Mouse (Mus musculus) embryonic facial prominence, embryonic 14.5 days (tissue): Measurements from ENCODE around the gene Cnpy1. TPM values are rescaled to one million over a fixed set of nuclear protein-coding genes. Genes with fewer than 3 reads are reported as not detected.
A peak's percentile ranks its signal among the peaks of the same experiment; 100 is the strongest.

Experiments used
- ATAC-seq: fragments of 200-750 bp; cut with Nextera tagmentation; 2 replicates; pipeline ENCODE4 v1.8.0; 2017; ENCODE audit warnings: low read depth, moderate number of reproducible peaks, moderate TSS enrichment
- DNase-seq: peaks from one replicate; pipeline ENCODE4 v3.0.0-alpha.2; 2015; ENCODE audit warnings: low spot score
- H3K27ac ChIP-seq: fragments of 300-500 bp; sonication (generic); replicated peaks from 2 replicates; pipeline ENCODE4 v1.5.1; 2014; ENCODE audit warnings: low read depth, mild to moderate bottlenecking, low read length, moderate library complexity
- H3K27me3 ChIP-seq: fragments of 300-500 bp; sonication (generic); replicated peaks from 2 replicates; pipeline ENCODE4 v1.6.1; 2014; ENCODE audit warnings: low read length; ENCODE audit not compliant: control insufficient read depth, insufficient read depth
- H3K36me3 ChIP-seq: fragments of 300-500 bp; sonication (generic); 2 replicates; pipeline ENCODE4 v1.6.1; 2014; ENCODE audit warnings: low read length, mixed read lengths; ENCODE audit not compliant: control insufficient read depth, insufficient read depth
- H3K4me1 ChIP-seq: fragments of 300-500 bp; sonication (generic); 2 replicates; pipeline ENCODE4 v1.6.1; 2014; ENCODE audit warnings: antibody characterized with exemption, low read length; ENCODE audit not compliant: control insufficient read depth, insufficient read depth
- H3K4me2 ChIP-seq: fragments of 300-500 bp; sonication (generic); 2 replicates; pipeline ENCODE4 v1.6.1; 2014; ENCODE audit warnings: low read depth, mild to moderate bottlenecking, low read length, moderate library complexity, mixed read lengths
- H3K4me3 ChIP-seq: fragments of 300-500 bp; sonication (generic); 2 replicates; pipeline ENCODE4 v1.5.1; 2014; ENCODE audit warnings: low read depth, mild to moderate bottlenecking, low read length
- H3K9ac ChIP-seq: fragments of 300-500 bp; sonication (generic); 2 replicates; pipeline ENCODE4 v1.6.1; 2014; ENCODE audit warnings: low read depth, mild to moderate bottlenecking, low read length, moderate library complexity, mixed read lengths
- H3K9me3 ChIP-seq: fragments of 300-500 bp; sonication (generic); 2 replicates; pipeline ENCODE4 v1.6.1; 2016; ENCODE audit warnings: low read length; ENCODE audit not compliant: control insufficient read depth
- WGBS: fragments of 180-500 bp; shearing (Covaris S2); extraction: QIAGEN DNeasy Blood & Tissue Kit; methylation state at CpG from one replicate; pipeline ENCODE4 v1.1.7; 2014; 5-methylcytosine and 5-hydroxymethylcytosine counted together
- polyA plus RNA-seq: library from polyadenylated mRNA; unstranded; fragments of >200 nt; fragmentation: Nextera tagmentation; extraction: Ambion mirVana; gene quantifications from 2 replicates; pipeline ENCODE4 v1.2.1, GENCODE M21; 2014

Gene Cnpy1
- polyA plus RNA-seq, 1 experiment from 2014 or later = 1.7 TPM

- DNase-seq = peak; percentile 30
- H3K4me2 ChIP-seq = no peak overlapping the region
- WGBS = under 1% methylated on average over 29 of the region's 29 CpGs
- H3K36me3 ChIP-seq = no peaks in the 10 kb centered on the region
- ATAC-seq = no peak
- no peak overlapping the region for H3K27ac ChIP-seq
- H3K4me1 ChIP-seq = no peaks in the 10 kb centered on the region
- no peak overlapping the region for H3K9ac ChIP-seq
- 0 out of 2 replicates have a peak overlapping the region, but pooled peaks have one; percentile 13 for H3K4me3 ChIP-seq
- peaks cover 96% of the 10 kb centered on the region for H3K27me3 ChIP-seq
- H3K9me3 ChIP-seq = no peaks in the 10 kb centered on the region
Observed at GRCm38 (mm10) chr5:28167611-28168252, 77.9 kb downstream of the Cnpy1 start.

DNA sequence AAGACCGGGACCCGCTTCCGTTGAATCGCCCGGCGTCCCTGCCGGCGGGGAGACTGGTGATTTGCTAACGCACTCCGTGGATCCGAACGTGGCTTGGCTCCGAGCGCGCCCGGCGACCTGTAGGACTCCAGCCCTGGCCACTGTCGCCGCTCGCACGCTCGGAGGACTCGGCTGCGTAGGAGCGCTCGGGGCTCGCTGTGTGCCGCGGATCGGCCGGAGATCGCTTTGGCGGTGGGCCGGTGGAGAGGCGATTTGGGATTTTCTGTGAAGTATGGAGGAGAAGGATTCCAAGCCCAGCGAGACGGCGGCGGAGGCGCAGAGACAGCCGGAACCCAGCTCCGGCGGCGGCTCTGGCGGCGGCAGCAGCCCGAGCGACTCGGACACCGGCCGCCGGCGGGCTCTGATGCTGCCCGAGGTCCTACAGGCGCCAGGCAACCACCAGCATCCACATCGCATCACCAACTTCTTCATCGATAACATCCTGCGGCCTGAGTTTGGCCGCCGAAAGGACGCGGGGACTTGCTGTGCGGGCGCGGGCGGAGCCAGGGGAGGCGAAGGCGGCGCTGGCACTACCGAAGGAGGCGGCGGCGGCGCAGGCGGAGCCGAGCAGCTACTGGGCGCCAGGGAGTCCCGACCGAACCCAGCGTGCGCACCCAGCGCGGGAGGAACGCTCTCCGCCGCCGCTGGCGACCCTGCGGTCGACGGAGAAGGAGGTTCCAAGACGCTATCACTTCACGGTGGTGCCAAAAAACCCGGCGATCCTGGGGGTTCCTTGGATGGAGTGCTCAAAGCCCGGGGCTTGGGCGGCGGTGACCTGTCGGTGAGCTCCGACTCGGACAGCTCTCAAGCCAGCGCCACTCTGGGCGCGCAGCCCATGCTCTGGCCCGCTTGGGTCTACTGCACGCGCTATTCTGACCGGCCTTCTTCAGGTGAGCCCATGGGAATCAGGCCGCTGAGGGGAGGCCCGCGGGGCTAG is 79.1 kb downstream of the Cnpy1 start:
- Histone ChIP-seq H3K9me3 (no peaks in the 10 kb centered on the region), H3K9ac (no peak overlapping the region), H3K27ac (no peak overlapping the region), H3K4me1 (no peaks in the 10 kb centered on the region), H3K4me3 (peak overlapping the region; percentile 44), H3K4me2 (peak overlapping the region; percentile 86), H3K36me3 (no peaks in the 10 kb centered on the region), H3K27me3 (peaks cover 96% of the 10 kb centered on the region)
- no peak; the same call in 1 of the 2 replicates for ATAC-seq
- WGBS = 1% methylated on average over 66 of the region's 111 CpGs
- DNase-seq = peak; percentile 36

DNA sequence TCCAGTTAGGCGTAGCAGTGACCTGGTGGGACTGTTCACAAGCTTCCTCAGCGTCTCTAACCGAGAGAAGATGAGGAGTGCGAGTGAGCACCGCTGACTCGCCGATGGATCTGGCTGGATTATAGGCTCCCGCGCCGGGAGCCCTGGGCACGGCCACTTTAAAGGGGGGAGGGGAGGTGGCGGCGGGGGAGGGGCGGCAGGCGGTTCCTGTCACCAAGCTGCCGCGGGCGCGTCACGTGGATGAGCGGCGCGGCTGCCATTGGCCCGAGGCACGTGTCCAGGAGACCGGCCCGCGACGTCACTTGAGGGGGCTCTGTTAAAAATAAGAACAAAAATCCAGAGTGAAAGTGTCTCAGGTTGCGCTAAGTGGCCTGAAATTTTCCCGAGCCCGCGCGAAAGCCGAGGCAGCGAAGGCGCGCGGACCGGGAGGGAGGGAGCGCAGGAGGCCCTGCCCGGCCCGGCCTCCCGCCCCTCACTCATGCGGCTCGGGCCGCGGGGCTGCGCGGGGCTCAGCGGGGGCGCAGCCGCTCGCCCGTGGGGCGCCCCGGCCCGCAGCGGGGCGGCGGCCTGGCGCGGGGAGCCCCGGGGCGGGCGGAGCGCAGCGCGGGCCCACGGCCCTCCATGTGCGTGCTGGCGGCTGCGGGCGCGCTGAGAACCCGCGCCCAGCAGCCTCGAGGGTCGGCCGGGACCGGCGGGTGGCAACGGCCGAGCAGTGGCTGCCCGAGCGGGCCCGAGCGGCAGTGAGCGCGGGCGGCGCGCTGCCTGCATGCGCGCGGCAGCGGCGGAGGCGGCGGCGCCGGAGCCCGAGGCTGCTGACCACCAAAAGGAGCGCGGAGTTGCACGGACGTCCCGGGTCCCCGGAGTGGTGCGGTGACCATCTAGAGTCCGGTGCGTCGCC is 80.0 kb downstream of the Cnpy1 start, which contains the start of gene En2:
Gene En2 (plus strand): TSS at position 337 of the 898 bp plus-strand sequence.
- ATAC-seq = peak; percentile 70
- WGBS = 0% methylated on average over 30 of the region's 113 CpGs
- no peaks in the 10 kb centered on the region for H3K4me1 ChIP-seq

GRCm38 (mm10) chr5:28163926-28164325 is 81.7 kb downstream of the Cnpy1 start:
- no peak overlapping the region for H3K27ac ChIP-seq
- DNase-seq (no peak), ATAC-seq (no peak)
- no peak overlapping the region for H3K9ac ChIP-seq
- 0% methylated on average over 1 of the region's 1 CpGs for whole genome bisulfite sequencing
- no peak overlapping the region for H3K4me2 ChIP-seq
- no peaks in the 10 kb centered on the region for H3K9me3 ChIP-seq
- no peak overlapping the region for H3K4me3 ChIP-seq
- H3K27me3 ChIP-seq = peaks cover 97% of the 10 kb centered on the region
- no peaks in the 10 kb centered on the region for H3K36me3 ChIP-seq
- H3K4me1 ChIP-seq = no peaks in the 10 kb centered on the region

More for the DNA sequence above, 80.0 kb downstream of the Cnpy1 start, which contains the start of gene En2:
- H3K27me3 ChIP-seq = peaks cover 96% of the 10 kb centered on the region
- H3K9ac ChIP-seq = no peak within 1 kb of the TSS
- H3K9me3 ChIP-seq = no peaks in the 10 kb centered on the region
- H3K36me3 ChIP-seq = no peaks in the 10 kb centered on the region
- H3K4me2 ChIP-seq = peak within 1 kb of the TSS; percentile 86
- peak; percentile 76 for DNase-seq
- no peak within 1 kb of the TSS for H3K27ac ChIP-seq
- H3K4me3 ChIP-seq = peak within 1 kb of the TSS; percentile 44

- Histone ChIP-seq H3K27ac (no peak overlapping the region), H3K4me1 (no peaks in the 10 kb centered on the region), H3K4me3 (0 out of 2 replicates have a peak overlapping the region, but pooled peaks have one; percentile 1), H3K4me2 (no peak overlapping the region), H3K27me3 (peaks cover 97% of the 10 kb centered on the region), H3K9me3 (no peaks in the 10 kb centered on the region), H3K9ac (no peak overlapping the region), H3K36me3 (no peaks in the 10 kb centered on the region)
- under 1% methylated on average over 24 of the region's 24 CpGs for WGBS
- DNase-seq = no peak
- ATAC-seq = no peak
Observed at GRCm38 (mm10) chr5:28161938-28162402, 83.6 kb downstream of the Cnpy1 start.

DNA sequence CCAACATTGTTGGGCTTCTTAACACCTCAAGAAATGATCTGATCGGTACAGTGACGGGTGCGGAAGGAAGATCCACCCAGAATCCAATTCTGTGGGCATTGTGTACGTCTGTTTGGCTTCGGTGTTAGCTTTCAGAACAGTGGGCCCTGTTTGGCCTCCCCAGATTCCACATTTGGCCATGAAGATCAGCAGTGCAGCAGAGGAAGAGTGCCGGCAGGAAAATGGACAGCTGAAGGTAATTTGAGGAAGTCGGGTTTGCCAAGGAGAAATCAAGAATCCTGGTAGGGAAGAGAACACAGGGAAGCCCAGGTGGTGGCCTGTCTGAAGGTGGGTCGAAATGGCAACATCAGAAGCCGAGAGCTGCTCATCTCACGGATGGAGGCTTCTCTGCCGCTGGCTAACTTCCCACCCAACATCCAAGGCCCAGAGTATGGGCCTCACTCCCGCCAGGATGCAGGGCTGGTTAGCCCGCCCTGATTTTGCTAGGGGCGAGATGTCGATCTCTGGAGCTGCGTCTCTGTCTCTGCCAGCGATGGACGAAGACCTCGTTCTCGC is 84.1 kb downstream of the Cnpy1 start:
- H3K27ac ChIP-seq = no peak overlapping the region
- ATAC-seq = no peak
- H3K36me3 ChIP-seq = no peaks in the 10 kb centered on the region
- H3K4me2 ChIP-seq = no peak overlapping the region
- no peak overlapping the region for H3K9ac ChIP-seq
- H3K4me1 ChIP-seq = no peaks in the 10 kb centered on the region
- WGBS = 4% methylated on average over 20 of the region's 20 CpGs
- H3K9me3 ChIP-seq = no peaks in the 10 kb centered on the region
- 0 out of 2 replicates have a peak overlapping the region, but pooled peaks have one; percentile 1 for H3K4me3 ChIP-seq
- DNase-seq = no peak
- H3K27me3 ChIP-seq = peaks cover 97% of the 10 kb centered on the region

DNA sequence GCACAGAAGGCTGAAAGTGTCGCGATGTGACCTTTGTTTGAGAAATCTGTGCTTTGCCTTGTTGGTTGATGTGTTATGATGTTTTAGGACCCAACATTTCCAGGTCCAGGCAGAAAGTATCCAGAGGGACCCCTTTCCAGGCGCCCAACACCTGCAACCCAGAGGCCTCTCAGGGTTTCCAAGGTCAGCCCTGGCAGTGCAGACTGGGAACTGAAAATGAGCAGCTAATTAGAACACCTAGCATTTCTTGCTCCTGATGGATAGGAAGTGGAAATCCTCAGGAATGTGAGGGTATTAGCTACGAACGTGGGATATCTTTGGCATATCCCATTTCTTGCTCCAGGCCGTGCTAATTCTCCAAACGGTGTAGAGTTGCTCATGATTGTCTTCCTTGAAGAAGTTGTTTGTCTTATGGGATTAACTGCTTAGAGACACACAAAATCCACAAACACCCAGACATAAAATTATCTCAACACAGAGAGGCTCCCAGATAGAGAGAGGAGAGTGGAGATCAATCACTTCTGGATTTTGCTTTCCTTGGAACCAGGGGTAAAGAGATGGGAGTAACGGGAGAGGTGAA is 85.6 kb downstream of the Cnpy1 start:
- no peaks in the 10 kb centered on the region for H3K36me3 ChIP-seq
- H3K4me2 ChIP-seq = no peak overlapping the region
- peaks cover 99% of the 10 kb centered on the region for H3K27me3 ChIP-seq
- DNase-seq (no peak), ATAC-seq (no peak)
- H3K9ac ChIP-seq = no peak overlapping the region
- no peak overlapping the region for H3K4me3 ChIP-seq
- 5% methylated on average over 8 of the region's 8 CpGs for WGBS
- H3K27ac ChIP-seq = no peak overlapping the region
- H3K4me1 ChIP-seq = no peaks in the 10 kb centered on the region
- no peaks in the 10 kb centered on the region for H3K9me3 ChIP-seq
